Mouse (Mus musculus) central nervous system, embryonic 14 days (tissue): ENCODE data around the gene Pramel1. TPM values are rescaled to one million over a fixed set of nuclear protein-coding genes. Genes with fewer than 3 reads are reported as not detected.

ENCODE experiments used
- polyA plus RNA-seq: library from polyadenylated mRNA; depleted of rRNA; stranded (reverse); fragments of >200 nt; gene quantifications from 2 replicates; pipeline ENCODE4 v1.2.3, GENCODE M21; 2012; rRNA removed

Gene Pramel1
- not detected in 2 replicates for polyA plus RNA-seq

DNA sequence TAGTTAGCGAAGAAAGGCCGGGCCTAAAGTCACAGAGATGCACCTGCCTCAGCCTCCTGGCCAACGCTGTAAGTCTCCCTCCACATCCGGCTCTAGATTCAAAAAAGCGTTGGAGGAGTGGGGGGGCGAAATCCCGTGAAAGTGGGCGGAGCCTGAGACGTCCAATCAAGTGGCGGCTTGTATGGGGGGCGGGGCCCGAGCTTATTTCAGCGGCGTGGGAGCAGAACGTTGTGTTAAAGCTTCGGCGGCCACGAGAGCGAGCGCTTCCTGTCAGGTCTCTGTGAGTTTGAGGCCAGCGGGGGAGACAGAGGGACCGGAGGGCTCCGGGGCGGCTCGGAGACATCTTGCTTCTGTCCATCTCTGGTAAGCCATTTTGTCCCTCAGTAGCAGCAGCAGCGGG, at the start of gene Pramel1:
Gene Pramel1, plus strand, starts transcription at position 248 of the 400 bp plus-strand sequence.

DNA sequence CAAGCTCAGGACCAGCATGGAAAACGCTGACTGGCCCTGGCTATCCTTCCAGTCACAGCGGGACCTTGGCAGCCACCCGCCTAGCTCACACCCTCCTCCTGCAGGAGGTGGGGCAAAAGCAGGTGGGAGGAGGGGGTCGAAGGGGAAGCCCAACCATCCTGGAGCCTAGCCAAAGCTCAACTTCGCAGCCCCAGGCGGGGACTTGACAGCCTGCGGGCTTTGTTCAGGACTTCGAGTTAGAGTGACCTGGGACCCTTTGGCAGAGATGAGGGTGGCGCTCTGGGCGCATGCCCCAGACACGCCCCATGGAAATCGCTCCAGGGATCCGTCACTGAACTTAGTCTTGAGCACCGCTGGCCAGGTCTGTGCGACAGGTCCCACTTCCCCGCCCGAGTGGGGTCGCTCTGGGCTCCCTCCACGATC, 44.7 kb upstream of the Pramel1 start, which contains the start of gene Lrrc38:
Gene Lrrc38, plus strand, starts transcription at position 274 of the 423 bp plus-strand sequence.

DNA sequence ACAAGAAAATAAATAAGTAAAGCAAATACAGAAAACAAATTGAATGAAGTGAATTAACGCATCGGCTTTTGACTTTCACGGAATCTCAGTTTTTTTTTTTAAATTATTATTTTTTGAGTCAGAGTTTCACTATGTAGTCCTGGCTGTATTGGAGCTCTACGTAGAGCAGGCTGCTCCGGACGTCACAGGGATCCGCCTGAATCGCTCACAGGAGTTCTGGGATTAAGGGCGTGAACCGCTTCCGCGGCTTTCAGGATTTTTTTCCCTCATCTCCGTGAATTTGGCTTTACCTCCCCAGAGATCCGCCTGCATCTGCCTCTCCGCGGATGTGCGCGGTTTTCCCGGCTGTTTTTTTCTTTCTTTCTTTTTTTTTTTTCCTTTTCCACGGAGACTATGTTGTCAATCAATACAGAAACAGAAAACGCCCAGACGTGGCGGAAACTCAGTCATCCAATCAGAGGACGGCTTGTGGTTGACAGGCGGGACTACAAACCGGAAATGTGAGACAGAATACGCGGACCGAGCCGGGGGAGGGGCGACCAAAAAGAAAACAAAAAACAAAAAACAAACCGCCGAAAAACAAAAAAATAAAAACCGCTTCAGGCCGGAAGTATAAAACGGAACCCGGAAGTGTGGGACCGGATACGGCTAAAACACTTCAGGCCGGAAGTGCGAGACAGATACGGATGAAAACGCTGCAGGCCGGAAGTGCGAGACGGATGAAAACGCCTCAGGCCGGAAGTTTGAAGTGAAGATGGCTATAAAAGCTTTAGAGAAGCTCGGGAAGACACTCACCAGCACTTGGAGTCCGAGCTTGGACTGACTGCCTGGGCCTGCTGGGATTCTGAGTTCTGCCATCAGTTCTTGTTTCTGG, 18.2 kb downstream of the Pramel1 start, which contains the start of gene Pramef8:
Gene Pramef8, plus strand, starts transcription at position 208 of the 874 bp plus-strand sequence.

Other genes with a start within 250 kb of the Pramel1 start
- gene Prdm2, start 181.4 kb upstream of the Pramel1 start, polyA plus RNA-seq = 23.2 and 23.5 TPM in 2 replicates
- 30.6 and 30.7 TPM in 2 replicates for gene Pdpn, start 94.9 kb upstream of the Pramel1 start, polyA plus RNA-seq
- 0.10 and 0.45 TPM in 2 replicates for gene Lrrc38, start 44.7 kb upstream of the Pramel1 start, polyA plus RNA-seq
- 10.8 and 12.1 TPM in 2 replicates for gene Pramef8, start 18.0 kb downstream of the Pramel1 start, polyA plus RNA-seq
- gene Oog4, start 55.9 kb downstream of the Pramel1 start, polyA plus RNA-seq = not detected in 2 replicates
- not detected in 2 replicates for gene Gm13043, start 116.9 kb downstream of the Pramel1 start, polyA plus RNA-seq
- not detected in 2 replicates for gene Gm13040, start 141.5 kb downstream of the Pramel1 start, polyA plus RNA-seq
- gene BC080695, start 157.3 kb downstream of the Pramel1 start, polyA plus RNA-seq = not detected in 2 replicates
- not detected in 2 replicates for gene Gm13057, start 157.3 kb downstream of the Pramel1 start, polyA plus RNA-seq
- not detected in 2 replicates for gene Gm13083, start 220.6 kb downstream of the Pramel1 start, polyA plus RNA-seq